Comparison of ENCODE assay signal across 8 mouse cellular contexts in genomic region chr12:112675245-112676035, GRCm38 (mm10). TPM values are rescaled to one million over a fixed set of nuclear protein-coding genes. Genes with fewer than 3 reads are reported as not detected.
DNase-seq lines count a peak whose midpoint lies in the region; ATAC-seq and TF ChIP-seq lines count a peak whose summit lies in the region.

No protein-coding gene starts in this region.

- peak overlapping the region; percentile 88 for H3K27ac ChIP-seq in bone marrow macrophage, adult 2 months (ENCODE audit: insufficient read depth, low read depth, low read length)
- peak overlapping the region; percentile 92 for H3K27ac ChIP-seq in embryonic fibroblast, embryonic 13.5 days (ENCODE audit: insufficient read depth, low read length)
- H3K27ac ChIP-seq in heart, embryonic 12.5 days (ENCODE audit: poor library complexity, severe bottlenecking) = peak overlapping the region; percentile 99
- H3K27ac ChIP-seq in kidney, embryonic 16.5 days (ENCODE audit: low read length) = peak overlapping the region; percentile 97
- no peak overlapping the region for H3K27ac ChIP-seq in liver, embryonic 14.5 days

- DNase-seq in CD4-positive, CD25-positive, alpha-beta regulatory T cell, adult 2 months (ENCODE audit: low read depth, low spot score) = peak; percentile 93
- peak; percentile 65 to 75 (median 72) for DNase-seq in liver, embryonic 14.5 days (ENCODE audit: low read depth in 3 of 3, low spot score in 3 of 3)
- peak; percentile 87 for DNase-seq in neural tube, embryonic 10.5 days (ENCODE audit: extremely low spot score, low spot score)
- DNase-seq in telencephalon, adult 2 months (ENCODE audit: low read depth, low spot score) = peak; percentile 60

- peaks cover 14% of the 10 kb centered on the region for H3K27me3 ChIP-seq in heart, embryonic 12.5 days (replicated peaks)
- peaks cover 14% of the 10 kb centered on the region for H3K27me3 ChIP-seq in kidney, embryonic 16.5 days (ENCODE audit: insufficient read depth, low read length)
- peaks cover 36% of the 10 kb centered on the region for H3K27me3 ChIP-seq in liver, embryonic 14.5 days (ENCODE audit: control insufficient read depth, insufficient read depth, low read length)

- no peaks in the 10 kb centered on the region for H3K9me3 ChIP-seq in heart, embryonic 12.5 days (replicated peaks)
- no peaks in the 10 kb centered on the region for H3K9me3 ChIP-seq in kidney, embryonic 16.5 days (ENCODE audit: low read length)
- no peaks in the 10 kb centered on the region for H3K9me3 ChIP-seq in liver, embryonic 14.5 days (ENCODE audit: control insufficient read depth, low read length)

- TF ChIP-seq POLR2A in bone marrow macrophage, adult 2 months (IDR thresholded peaks at IDR 0.05; ENCODE audit: borderline replicate concordance, low read depth, low read length) = no peak
- TF ChIP-seq POLR2A in embryonic fibroblast, embryonic 13.5 days (IDR thresholded peaks at IDR 0.05; ENCODE audit: low read depth, low read length) = 0 out of 2 replicates have a peak, but pooled peaks have one; percentile 23

- TF ChIP-seq EP300 in liver, embryonic 14.5 days (IDR thresholded peaks at IDR 0.05; ENCODE audit: low read depth) = no peak

- H3K4me2 ChIP-seq in heart, embryonic 12.5 days = peak overlapping the region; percentile 80
- H3K4me2 ChIP-seq in kidney, embryonic 16.5 days (replicated peaks; ENCODE audit: low read depth, low read length) = peak overlapping the region; percentile 72
- peak overlapping the region; percentile 94 for H3K4me2 ChIP-seq in liver, embryonic 14.5 days (ENCODE audit: low read depth)

- H3K4me1 ChIP-seq in bone marrow macrophage, adult 2 months (ENCODE audit: control insufficient read depth, insufficient read depth, low read length) = peaks cover 22% of the 10 kb centered on the region
- peaks cover 4% of the 10 kb centered on the region; the same call in 1 of the 2 replicates for H3K4me1 ChIP-seq in embryonic fibroblast, embryonic 13.5 days (ENCODE audit: control insufficient read depth, insufficient read depth, low read length)
- peaks cover 60% of the 10 kb centered on the region for H3K4me1 ChIP-seq in heart, embryonic 12.5 days (replicated peaks)
- peaks cover 67% of the 10 kb centered on the region for H3K4me1 ChIP-seq in kidney, embryonic 16.5 days (ENCODE audit: insufficient read depth, low read length)
- H3K4me1 ChIP-seq in liver, embryonic 14.5 days (replicated peaks; ENCODE audit: control insufficient read depth in 2 of 2, insufficient read depth in 2 of 2, low read length in 1 of 2) = peaks cover 23 to 24% of the 10 kb centered on the region in 2 experiments

- H3K36me3 ChIP-seq in heart, embryonic 12.5 days = peaks cover 17% of the 10 kb centered on the region
- H3K36me3 ChIP-seq in kidney, embryonic 16.5 days (ENCODE audit: insufficient read depth, low read length) = peaks cover 7% of the 10 kb centered on the region
- no peaks in the 10 kb centered on the region for H3K36me3 ChIP-seq in liver, embryonic 14.5 days (replicated peaks; ENCODE audit: control insufficient read depth, insufficient read depth, low read depth)

- peak; percentile 36; the same call in 1 of the 2 replicates for ATAC-seq in heart, embryonic 12.5 days (ENCODE audit: insufficient number of reproducible peaks, low FRiP score)
- ATAC-seq in kidney, embryonic 16.5 days (ENCODE audit: low FRiP score, low TSS enrichment) = peak; percentile 40
- ATAC-seq in liver, embryonic 14.5 days (ENCODE audit: insufficient read depth) = peak; percentile 46

- peak overlapping the region; percentile 100 for H3K9ac ChIP-seq in heart, embryonic 12.5 days
- H3K9ac ChIP-seq in kidney, embryonic 16.5 days (replicated peaks; ENCODE audit: low read length) = peak overlapping the region; percentile 100
- H3K9ac ChIP-seq in liver, embryonic 14.5 days (replicated peaks) = no peak overlapping the region; the same call in 1 of the 2 replicates

- 13% methylated on average over 18 of the region's 18 CpGs for WGBS in heart, embryonic 12.5 days
- 20% methylated on average over 18 of the region's 18 CpGs for WGBS in kidney, embryonic 16.5 days
- 13% methylated on average over 18 of the region's 18 CpGs for WGBS in liver, embryonic 14.5 days (ENCODE audit: insufficient replicate concordance)

- TF ChIP-seq CTCF in bone marrow macrophage, adult 2 months (IDR thresholded peaks at IDR 0.05; ENCODE audit: low read depth, low read length) = peak; percentile 61
- peak; percentile 68; the same call in 1 of the 2 replicates for TF ChIP-seq CTCF in embryonic fibroblast, embryonic 13.5 days (IDR thresholded peaks at IDR 0.05; ENCODE audit: borderline replicate concordance, insufficient read depth, low read length)
- TF ChIP-seq CTCF in liver, embryonic 14.5 days (IDR thresholded peaks at IDR 0.05; ENCODE audit: low read depth) = peak; percentile 93

- H3K4me3 ChIP-seq in bone marrow macrophage, adult 2 months (ENCODE audit: insufficient read depth, low read length) = peak overlapping the region; percentile 93
- H3K4me3 ChIP-seq in embryonic fibroblast, embryonic 13.5 days (ENCODE audit: insufficient read depth, low read length) = peak overlapping the region; percentile 47; the same call in 1 of the 2 replicates
- peak overlapping the region; percentile 87 for H3K4me3 ChIP-seq in heart, embryonic 12.5 days
- peak overlapping the region; percentile 99 for H3K4me3 ChIP-seq in kidney, embryonic 16.5 days (ENCODE audit: low read length)
- H3K4me3 ChIP-seq in liver, embryonic 14.5 days (ENCODE audit: insufficient read depth in 1 of 2, low read depth in 2 of 2, low read length in 2 of 2) = peak overlapping the region; percentile 75 to 82; a peak in 3 of 4 replicates

RNA-seq across cellular contexts. Expression of gene Akt1, which starts 0.8 kb away (rescaled TPM):
- 169 and 176 TPM in 2 replicates for polyA plus RNA-seq in bone marrow macrophage, adult 2 months (2012; ENCODE audit: insufficient read depth, insufficient read length, missing spikeins)
- polyA plus RNA-seq in embryonic fibroblast, embryonic 13.5 days (2011; ENCODE audit: insufficient read length, low read depth, missing spikeins) = 227 and 248 TPM in 2 replicates
- polyA plus RNA-seq in heart, embryonic 12.5 days (2016; fragmentation: Nextera tagmentation; extraction: Ambion mirVana) = 180 and 184 TPM in 2 replicates
- 49.5 TPM in 2 replicates for polyA plus RNA-seq in kidney, embryonic 16.5 days (2015; fragmentation: Nextera tagmentation; extraction: Ambion mirVana)
- polyA plus RNA-seq in liver, embryonic 14.5 days (2012; rRNA removed) = 33.6 and 41.2 TPM in 2 replicates
- polyA plus RNA-seq in liver, embryonic 14.5 days (2014; fragmentation: Nextera tagmentation; extraction: Ambion mirVana) = 9.9 and 17.2 TPM in 2 replicates

RNA-seq across cellular contexts. Expression of gene Zbtb42, which starts 3.2 kb away (rescaled TPM):
- polyA plus RNA-seq in bone marrow macrophage, adult 2 months (2012; ENCODE audit: insufficient read depth, insufficient read length, missing spikeins) = 9.2 and 10.1 TPM in 2 replicates
- 1.2 and 1.6 TPM in 2 replicates for polyA plus RNA-seq in embryonic fibroblast, embryonic 13.5 days (2011; ENCODE audit: insufficient read length, low read depth, missing spikeins)
- polyA plus RNA-seq in heart, embryonic 12.5 days (2016; fragmentation: Nextera tagmentation; extraction: Ambion mirVana) = 4.7 and 6.4 TPM in 2 replicates
- polyA plus RNA-seq in kidney, embryonic 16.5 days (2015; fragmentation: Nextera tagmentation; extraction: Ambion mirVana) = 6.4 and 7.0 TPM in 2 replicates
- 0.69 and 0.74 TPM in 2 replicates for polyA plus RNA-seq in liver, embryonic 14.5 days (2012; rRNA removed)
- 0.64 and 1.1 TPM in 2 replicates for polyA plus RNA-seq in liver, embryonic 14.5 days (2014; fragmentation: Nextera tagmentation; extraction: Ambion mirVana)

RNA-seq across cellular contexts. Expression of gene Siva1, which starts 31.0 kb away (rescaled TPM):
- polyA plus RNA-seq in bone marrow macrophage, adult 2 months (2012; ENCODE audit: insufficient read depth, insufficient read length, missing spikeins) = 34.9 and 52.4 TPM in 2 replicates
- polyA plus RNA-seq in embryonic fibroblast, embryonic 13.5 days (2011; ENCODE audit: insufficient read length, low read depth, missing spikeins) = 89.1 and 93.5 TPM in 2 replicates
- 99.4 and 116 TPM in 2 replicates for polyA plus RNA-seq in heart, embryonic 12.5 days (2016; fragmentation: Nextera tagmentation; extraction: Ambion mirVana)
- polyA plus RNA-seq in kidney, embryonic 16.5 days (2015; fragmentation: Nextera tagmentation; extraction: Ambion mirVana) = 273 and 296 TPM in 2 replicates
- polyA plus RNA-seq in liver, embryonic 14.5 days (2012; rRNA removed) = 64.0 and 70.6 TPM in 2 replicates
- 157 and 165 TPM in 2 replicates for polyA plus RNA-seq in liver, embryonic 14.5 days (2014; fragmentation: Nextera tagmentation; extraction: Ambion mirVana)

RNA-seq across cellular contexts. Expression of gene Cep170b, which starts 44.8 kb away (rescaled TPM):
- polyA plus RNA-seq in bone marrow macrophage, adult 2 months (2012; ENCODE audit: insufficient read depth, insufficient read length, missing spikeins) = 8.5 and 17.7 TPM in 2 replicates
- polyA plus RNA-seq in embryonic fibroblast, embryonic 13.5 days (2011; ENCODE audit: insufficient read length, low read depth, missing spikeins) = 55.0 and 66.1 TPM in 2 replicates
- 7.0 and 7.3 TPM in 2 replicates for polyA plus RNA-seq in heart, embryonic 12.5 days (2016; fragmentation: Nextera tagmentation; extraction: Ambion mirVana)
- 15.7 and 17.5 TPM in 2 replicates for polyA plus RNA-seq in kidney, embryonic 16.5 days (2015; fragmentation: Nextera tagmentation; extraction: Ambion mirVana)
- 3.4 and 4.2 TPM in 2 replicates for polyA plus RNA-seq in liver, embryonic 14.5 days (2012; rRNA removed)
- 1.9 and 2.6 TPM in 2 replicates for polyA plus RNA-seq in liver, embryonic 14.5 days (2014; fragmentation: Nextera tagmentation; extraction: Ambion mirVana)

RNA-seq across cellular contexts. Expression of gene Adssl1, which starts 55.6 kb away (rescaled TPM):
- 33.2 and 38.5 TPM in 2 replicates for polyA plus RNA-seq in bone marrow macrophage, adult 2 months (2012; ENCODE audit: insufficient read depth, insufficient read length, missing spikeins)
- polyA plus RNA-seq in embryonic fibroblast, embryonic 13.5 days (2011; ENCODE audit: insufficient read length, low read depth, missing spikeins) = 2.2 and 4.8 TPM in 2 replicates
- 81.7 and 86.4 TPM in 2 replicates for polyA plus RNA-seq in heart, embryonic 12.5 days (2016; fragmentation: Nextera tagmentation; extraction: Ambion mirVana)
- 10.7 and 12.7 TPM in 2 replicates for polyA plus RNA-seq in kidney, embryonic 16.5 days (2015; fragmentation: Nextera tagmentation; extraction: Ambion mirVana)
- polyA plus RNA-seq in liver, embryonic 14.5 days (2012; rRNA removed) = 3.7 and 5.4 TPM in 2 replicates
- 7.6 and 8.5 TPM in 2 replicates for polyA plus RNA-seq in liver, embryonic 14.5 days (2014; fragmentation: Nextera tagmentation; extraction: Ambion mirVana)

Comparison
In these comparisons a context has a peak if more than half of its experiments do, and no peak if none do; other contexts are left out.
1. H3K4me3 ChIP-seq: peak in every context shown above with its lines; median percentile 99 in kidney, embryonic 16.5 days; 93 in bone marrow macrophage, adult 2 months; 87 in heart, embryonic 12.5 days; 78 in liver, embryonic 14.5 days; 47 in embryonic fibroblast, embryonic 13.5 days.